Mouse (Mus musculus): ENCODE results near the gene H2-DMb2. TPM values are rescaled to one million over a fixed set of nuclear protein-coding genes. Genes with fewer than 3 reads are reported as not detected.

The H2-DMb2 gene
- 454 and 462 TPM in 2 replicates for polyA plus RNA-seq (2012; ENCODE audit: low replicate concordance)

GRCm38 (mm10) chr17:34143033-34143432 is at the start of gene H2-DMb2:
TSS of gene H2-DMb2 (plus strand) at chr17:34143307.

DNA sequence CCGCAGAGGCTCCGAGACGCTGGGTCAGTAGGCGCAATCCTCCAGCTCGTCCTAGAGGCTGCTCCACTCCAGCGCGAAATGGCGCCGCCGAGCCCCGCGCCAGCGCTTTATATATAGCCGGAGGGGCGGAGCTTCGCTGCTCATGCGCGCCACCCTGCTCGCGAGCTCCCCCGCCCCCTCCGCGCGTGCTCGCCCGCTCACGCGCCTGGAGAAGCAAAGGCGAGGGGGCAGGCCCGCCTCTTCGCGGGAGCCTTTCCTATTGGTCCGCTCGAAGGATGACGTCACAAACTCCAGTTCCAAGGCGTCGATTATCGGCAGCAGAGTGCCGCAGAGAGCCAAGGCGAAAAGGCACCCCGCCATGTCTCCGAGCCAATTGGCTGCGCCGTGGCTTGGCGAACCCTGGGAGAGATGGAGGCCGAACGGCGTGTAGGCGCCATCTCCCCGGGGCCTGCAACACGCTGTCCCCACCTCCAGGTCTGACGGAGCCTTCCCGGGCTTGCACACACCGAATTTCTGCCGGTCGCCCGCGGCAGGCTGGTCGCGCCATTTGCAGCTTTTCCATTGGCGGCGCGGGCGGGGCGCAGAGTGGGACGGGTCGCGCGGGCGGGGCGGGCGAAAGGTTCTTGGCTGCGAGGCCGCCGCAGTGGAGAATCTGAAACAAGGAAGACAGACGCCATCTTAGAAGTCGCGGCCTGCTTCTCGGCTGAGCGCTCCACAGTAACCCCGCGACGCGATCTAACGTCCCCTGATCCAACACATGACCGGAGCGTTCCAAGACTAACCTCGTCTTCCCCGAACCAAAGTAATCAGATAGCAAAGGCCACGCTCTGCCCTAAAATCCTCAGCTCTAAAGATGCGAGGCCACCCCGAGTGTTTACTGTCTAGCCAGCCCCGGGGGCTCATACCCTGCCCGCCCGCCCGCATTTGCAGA is 23.6 kb upstream of the H2-DMb2 start, which contains the start of gene H2-DMa:
Gene H2-DMa, plus strand, starts transcription at position 293 of the 931 bp plus-strand sequence.

GRCm38 (mm10) chr17:34122188-34122984 is 20.7 kb upstream of the H2-DMb2 start, which contains the start of gene Brd2:
TSS of gene Brd2 (minus strand) at chr17:34122634.

DNA sequence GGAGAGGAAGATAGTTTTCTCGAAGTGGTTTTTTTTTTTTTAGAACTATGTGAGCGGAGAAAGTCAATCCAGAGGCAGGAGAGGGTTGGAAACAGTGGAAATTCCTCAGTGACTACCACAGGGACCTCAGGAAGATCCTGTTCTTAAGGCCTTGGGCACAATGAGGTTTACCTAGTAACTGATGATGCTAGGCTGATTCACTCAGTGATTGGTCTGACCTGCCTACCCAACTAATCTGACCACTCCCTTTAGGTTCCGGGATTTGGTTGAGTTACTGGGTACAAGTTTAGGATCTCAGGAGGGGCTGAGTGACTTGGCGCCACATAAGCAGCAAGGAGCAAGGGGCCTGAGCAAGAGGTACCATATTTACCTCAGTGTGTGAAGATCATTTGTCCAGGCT is 9.8 kb downstream of the H2-DMb2 start, which contains the start of gene H2-DMb1:
Gene H2-DMb1, plus strand, starts transcription at position 150 of the 400 bp plus-strand sequence.

GRCm38 (mm10) chr17:34187261-34187916 is 44.3 kb downstream of the H2-DMb2 start, which contains the start of the genes Tap1 and Psmb9:
TSS of gene Tap1 (plus strand) at chr17:34187553.
TSS of gene Psmb9 (minus strand) at chr17:34187764.

GRCm38 (mm10) chr17:34196941-34197894 is 54.1 kb downstream of the H2-DMb2 start, which contains the start of gene Psmb8:
TSS of gene Psmb8 (plus strand) at chr17:34197721.

Other genes with a start within 250 kb of the H2-DMb2 start
- not detected in 2 replicates for gene Platr17, start 238.2 kb upstream of the H2-DMb2 start, polyA plus RNA-seq (2012; ENCODE audit: low replicate concordance)
- gene Daxx, start 233.9 kb upstream of the H2-DMb2 start, polyA plus RNA-seq (2012; ENCODE audit: low replicate concordance) = 44.3 and 55.2 TPM in 2 replicates
- 1,240 and 2,267 TPM in 2 replicates for gene Tapbp, start 227.4 kb upstream of the H2-DMb2 start, polyA plus RNA-seq (2012; ENCODE audit: low replicate concordance)
- 63.9 and 83.1 TPM in 2 replicates for gene Zbtb22, start 227.4 kb upstream of the H2-DMb2 start, polyA plus RNA-seq (2012; ENCODE audit: low replicate concordance)
- 344 and 699 TPM in 2 replicates for gene Rgl2, start 213.8 kb upstream of the H2-DMb2 start, polyA plus RNA-seq (2012; ENCODE audit: low replicate concordance)
- gene Pfdn6, start 203.0 kb upstream of the H2-DMb2 start, polyA plus RNA-seq (2012; ENCODE audit: low replicate concordance) = 74.4 and 96.8 TPM in 2 replicates
- 59.7 and 181 TPM in 2 replicates for gene Wdr46, start 202.6 kb upstream of the H2-DMb2 start, polyA plus RNA-seq (2012; ENCODE audit: low replicate concordance)
- gene B3galt4, start 191.8 kb upstream of the H2-DMb2 start, polyA plus RNA-seq (2012; ENCODE audit: low replicate concordance) = 33.9 and 69.4 TPM in 2 replicates
- gene Vps52, start 187.5 kb upstream of the H2-DMb2 start, polyA plus RNA-seq (2012; ENCODE audit: low replicate concordance) = 65.1 and 130 TPM in 2 replicates
- gene Rps18, start 187.3 kb upstream of the H2-DMb2 start, polyA plus RNA-seq (2012; ENCODE audit: low replicate concordance) = 30.7 and 202 TPM in 2 replicates
- gene H2-K1, start 143.0 kb upstream of the H2-DMb2 start, polyA plus RNA-seq (2012; ENCODE audit: low replicate concordance) = 1,004 and 3,373 TPM in 2 replicates
- gene Ring1, start 118.6 kb upstream of the H2-DMb2 start, polyA plus RNA-seq (2012; ENCODE audit: low replicate concordance) = 49.6 and 111 TPM in 2 replicates
- gene H2-Ke6, start 115.2 kb upstream of the H2-DMb2 start, polyA plus RNA-seq (2012; ENCODE audit: low replicate concordance) = 67.5 and 266 TPM in 2 replicates
- gene Slc39a7, start 111.6 kb upstream of the H2-DMb2 start, polyA plus RNA-seq (2012; ENCODE audit: low replicate concordance) = 46.1 and 74.3 TPM in 2 replicates
- gene Rxrb, start 111.5 kb upstream of the H2-DMb2 start, polyA plus RNA-seq (2012; ENCODE audit: low replicate concordance) = 155 and 353 TPM in 2 replicates
- 14.4 and 54.0 TPM in 2 replicates for gene Col11a2, start 103.9 kb upstream of the H2-DMb2 start, polyA plus RNA-seq (2012; ENCODE audit: low replicate concordance)
- gene H2-Oa, start 51.0 kb upstream of the H2-DMb2 start, polyA plus RNA-seq (2012; ENCODE audit: low replicate concordance) = 55.1 and 259 TPM in 2 replicates
- gene H2-DMa, start 23.8 kb upstream of the H2-DMb2 start, polyA plus RNA-seq (2012; ENCODE audit: low replicate concordance) = 140 and 479 TPM in 2 replicates
- gene Brd2, start 20.7 kb upstream of the H2-DMb2 start, polyA plus RNA-seq (2012; ENCODE audit: low replicate concordance) = 377 and 424 TPM in 2 replicates
- 22.9 and 41.1 TPM in 2 replicates for gene H2-DMb1, start 9.8 kb downstream of the H2-DMb2 start, polyA plus RNA-seq (2012; ENCODE audit: low replicate concordance)
- gene Tap1, start 44.2 kb downstream of the H2-DMb2 start, polyA plus RNA-seq (2012; ENCODE audit: low replicate concordance) = 74.5 and 112 TPM in 2 replicates
- gene Psmb9, start 44.5 kb downstream of the H2-DMb2 start, polyA plus RNA-seq (2012; ENCODE audit: low replicate concordance) = 85.6 and 98.9 TPM in 2 replicates
- 348 and 445 TPM in 2 replicates for gene Psmb8, start 54.4 kb downstream of the H2-DMb2 start, polyA plus RNA-seq (2012; ENCODE audit: low replicate concordance)
- gene Tap2, start 60.2 kb downstream of the H2-DMb2 start, polyA plus RNA-seq (2012; ENCODE audit: low replicate concordance) = 148 and 211 TPM in 2 replicates
- 44.0 and 80.9 TPM in 2 replicates for gene H2-Ob, start 95.6 kb downstream of the H2-DMb2 start, polyA plus RNA-seq (2012; ENCODE audit: low replicate concordance)
- gene H2-Ab1, start 114.4 kb downstream of the H2-DMb2 start, polyA plus RNA-seq (2012; ENCODE audit: low replicate concordance) = 1,724 and 6,143 TPM in 2 replicates
- gene H2-Aa, start 144.5 kb downstream of the H2-DMb2 start, polyA plus RNA-seq (2012; ENCODE audit: low replicate concordance) = 100 and 954 TPM in 2 replicates
- gene H2-Eb1, start 162.6 kb downstream of the H2-DMb2 start, polyA plus RNA-seq (2012; ENCODE audit: low replicate concordance) = 222 and 457 TPM in 2 replicates
- gene H2-Eb2, start 182.4 kb downstream of the H2-DMb2 start, polyA plus RNA-seq (2012; ENCODE audit: low replicate concordance) = 0.24 and 0.89 TPM in 2 replicates
- gene Btnl2, start 211.5 kb downstream of the H2-DMb2 start, polyA plus RNA-seq (2012; ENCODE audit: low replicate concordance) = 1.8 and 2.0 TPM in 2 replicates
- not detected in 2 replicates for gene Btnl1, start 233.8 kb downstream of the H2-DMb2 start, polyA plus RNA-seq (2012; ENCODE audit: low replicate concordance)